Mouse (Mus musculus): ENCODE measurements at regions not wholly inside any gene's neighbourhood (a gene's known extent, or its start where the extent isn't known, plus 50 kb on each side); places are given as distances from the start of the nearest gene placed in this dataset.

DNA sequence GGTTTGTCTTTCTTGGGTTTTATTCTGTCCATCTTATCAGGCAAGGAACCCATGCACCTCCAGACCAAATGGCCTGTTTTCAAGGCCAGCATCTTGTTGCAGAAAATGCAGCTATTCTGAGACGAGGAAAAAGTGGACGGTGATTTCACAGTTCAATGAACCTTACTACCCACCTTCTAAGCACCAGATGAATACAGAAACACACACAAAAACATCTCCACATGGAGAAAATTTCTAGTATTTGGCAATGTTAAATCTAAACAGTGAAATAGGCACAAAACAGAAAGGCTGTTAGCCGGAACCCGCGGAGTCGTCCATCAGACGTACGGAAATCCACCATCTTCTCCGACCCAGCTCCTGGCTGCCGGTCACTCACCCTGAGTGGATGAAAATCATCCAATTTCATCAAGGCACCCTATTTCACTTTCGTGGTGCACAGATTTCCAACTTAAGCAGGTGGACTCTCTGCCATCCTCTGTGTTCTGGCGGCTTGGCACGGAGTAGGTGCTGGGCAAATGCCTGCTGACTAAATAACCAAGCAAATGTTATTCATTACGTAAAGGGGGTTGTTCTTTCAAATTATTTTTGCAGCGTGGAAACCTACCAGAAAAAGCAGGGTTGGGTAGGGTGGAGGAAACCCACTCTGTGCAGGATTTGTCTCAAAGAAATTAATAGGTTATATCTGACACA, 66.1 kb upstream of the Cpsf6 start:
- Histone ChIP-seq H3K36me3 (ENCODE audit: control insufficient read depth, insufficient read depth, low read length) (no peaks in the 10 kb centered on the region), H3K27ac (ENCODE audit: low read length) (no peak overlapping the region), H3K9ac (ENCODE audit: low read length) (no peak overlapping the region), H3K4me1 (replicated peaks; ENCODE audit: control insufficient read depth, insufficient read depth, low read length) (no peaks in the 10 kb centered on the region), H3K4me3 (ENCODE audit: low read length) (no peak overlapping the region), H3K4me2 (ENCODE audit: low read depth, low read length) (no peak overlapping the region), H3K9me3 (ENCODE audit: control insufficient read depth, low read length) (no peaks in the 10 kb centered on the region), H3K27me3 (ENCODE audit: control insufficient read depth, insufficient read depth, low read depth, low read length) (no peaks in the 10 kb centered on the region)
- 86% methylated on average over 15 of the region's 15 CpGs for WGBS
- ATAC-seq (ENCODE audit: low read depth): no peak

GRCm38 (mm10) chr10:117445181-117445790, 65.5 kb upstream of the Cpsf6 start:
- no peaks in the 10 kb centered on the region for H3K27me3 ChIP-seq (ENCODE audit: control insufficient read depth, insufficient read depth, low read depth, low read length)
- no peaks in the 10 kb centered on the region for H3K9me3 ChIP-seq (ENCODE audit: control insufficient read depth, low read length)
- ATAC-seq (ENCODE audit: low read depth): no peak
- WGBS: 34% methylated on average over 6 of the region's 6 CpGs
- H3K36me3 ChIP-seq (ENCODE audit: control insufficient read depth, insufficient read depth, low read length): no peaks in the 10 kb centered on the region
- H3K9ac ChIP-seq (ENCODE audit: low read length): no peak overlapping the region
- H3K4me3 ChIP-seq (ENCODE audit: low read length): no peak overlapping the region
- no peaks in the 10 kb centered on the region for H3K4me1 ChIP-seq (replicated peaks; ENCODE audit: control insufficient read depth, insufficient read depth, low read length)
- H3K27ac ChIP-seq (ENCODE audit: low read length): no peak overlapping the region
- H3K4me2 ChIP-seq (ENCODE audit: low read depth, low read length): no peak overlapping the region

GRCm38 (mm10) chr10:117444761-117445160, 64.9 kb upstream of the Cpsf6 start:
- Histone ChIP-seq H3K9ac (ENCODE audit: low read length) (no peak overlapping the region), H3K4me3 (ENCODE audit: low read length) (no peak overlapping the region), H3K4me2 (ENCODE audit: low read depth, low read length) (no peak overlapping the region), H3K27me3 (ENCODE audit: control insufficient read depth, insufficient read depth, low read depth, low read length) (no peaks in the 10 kb centered on the region), H3K9me3 (ENCODE audit: control insufficient read depth, low read length) (no peaks in the 10 kb centered on the region), H3K27ac (ENCODE audit: low read length) (no peak overlapping the region), H3K4me1 (replicated peaks; ENCODE audit: control insufficient read depth, insufficient read depth, low read length) (no peaks in the 10 kb centered on the region), H3K36me3 (ENCODE audit: control insufficient read depth, insufficient read depth, low read length) (no peaks in the 10 kb centered on the region)
- WGBS: 65% methylated on average over 10 of the region's 10 CpGs
- no peak for ATAC-seq (ENCODE audit: low read depth)

GRCm38 (mm10) chr10:117443426-117444350, 63.9 kb upstream of the Cpsf6 start:
- Histone ChIP-seq H3K27me3 (ENCODE audit: control insufficient read depth, insufficient read depth, low read depth, low read length) (no peaks in the 10 kb centered on the region), H3K4me3 (ENCODE audit: low read length) (no peak overlapping the region), H3K4me2 (ENCODE audit: low read depth, low read length) (no peak overlapping the region), H3K9me3 (ENCODE audit: control insufficient read depth, low read length) (no peaks in the 10 kb centered on the region), H3K36me3 (ENCODE audit: control insufficient read depth, insufficient read depth, low read length) (no peaks in the 10 kb centered on the region), H3K27ac (ENCODE audit: low read length) (no peak overlapping the region), H3K4me1 (replicated peaks; ENCODE audit: control insufficient read depth, insufficient read depth, low read length) (no peaks in the 10 kb centered on the region), H3K9ac (ENCODE audit: low read length) (no peak overlapping the region)
- WGBS: 89% methylated on average over 4 of the region's 4 CpGs
- ATAC-seq (ENCODE audit: low read depth): no peak

DNA sequence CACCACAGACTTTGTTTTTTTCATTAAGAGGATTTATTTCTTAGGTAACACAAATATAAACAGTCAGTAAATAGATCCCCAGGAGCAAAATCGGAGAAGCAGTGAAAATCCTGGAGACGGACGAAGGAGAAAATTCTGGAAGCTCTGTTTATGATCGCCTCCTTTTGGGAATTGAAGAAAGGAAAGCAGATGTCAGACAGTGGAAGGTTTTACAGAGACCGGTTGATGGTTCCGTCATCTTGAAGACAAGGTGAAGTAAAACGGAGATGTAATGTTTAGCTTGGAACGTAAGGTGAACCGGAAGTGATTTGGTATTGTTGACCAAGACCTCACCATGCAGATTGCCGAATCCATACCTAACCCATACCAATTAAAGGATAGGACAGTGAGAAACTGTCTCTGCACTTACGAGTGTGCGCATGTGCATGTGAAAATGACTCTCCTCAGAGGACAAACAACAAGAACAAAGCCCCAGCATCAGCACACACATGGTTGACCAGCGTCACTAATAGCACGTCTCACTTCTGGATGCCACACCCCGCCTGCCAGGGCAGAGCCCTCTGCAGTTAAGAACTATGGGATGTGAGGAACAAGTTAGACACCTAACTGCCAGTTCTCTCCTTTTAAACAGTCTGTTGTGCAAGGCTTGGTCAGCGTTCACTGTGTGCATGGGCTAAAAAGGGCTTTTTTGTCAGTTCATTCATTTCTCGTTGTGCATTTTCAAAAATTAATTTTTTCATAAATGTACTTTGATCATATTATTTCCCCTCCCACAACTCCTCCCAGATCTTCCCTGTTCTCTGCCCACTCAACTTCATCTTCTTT, 62.4 kb upstream of the Cpsf6 start:
- Histone ChIP-seq H3K4me3 (ENCODE audit: low read length) (no peak overlapping the region), H3K9ac (ENCODE audit: low read length) (no peak overlapping the region), H3K4me2 (ENCODE audit: low read depth, low read length) (no peak overlapping the region), H3K4me1 (replicated peaks; ENCODE audit: control insufficient read depth, insufficient read depth, low read length) (no peaks in the 10 kb centered on the region), H3K36me3 (ENCODE audit: control insufficient read depth, insufficient read depth, low read length) (no peaks in the 10 kb centered on the region), H3K27me3 (ENCODE audit: control insufficient read depth, insufficient read depth, low read depth, low read length) (no peaks in the 10 kb centered on the region), H3K9me3 (ENCODE audit: control insufficient read depth, low read length) (no peaks in the 10 kb centered on the region), H3K27ac (ENCODE audit: low read length) (no peak overlapping the region)
- 85% methylated on average over 17 of the region's 17 CpGs for WGBS
- ATAC-seq (ENCODE audit: low read depth): no peak

- no peak for ATAC-seq (ENCODE audit: low read depth)
- H3K4me2 ChIP-seq (ENCODE audit: low read depth, low read length): 0 out of 2 replicates have a peak overlapping the region, but pooled peaks have one; percentile 25
Observed at GRCm38 (mm10) chr10:117441121-117441978, 61.5 kb upstream of the Cpsf6 start.

GRCm38 (mm10) chr10:117440225-117440976, 60.6 kb upstream of the Cpsf6 start:
- no peaks in the 10 kb centered on the region for H3K36me3 ChIP-seq (ENCODE audit: control insufficient read depth, insufficient read depth, low read length)
- H3K4me2 ChIP-seq (ENCODE audit: low read depth, low read length): no peak overlapping the region
- H3K27ac ChIP-seq (ENCODE audit: low read length): no peak overlapping the region
- H3K27me3 ChIP-seq (ENCODE audit: control insufficient read depth, insufficient read depth, low read depth, low read length): no peaks in the 10 kb centered on the region
- no peak overlapping the region for H3K9ac ChIP-seq (ENCODE audit: low read length)
- H3K4me1 ChIP-seq (replicated peaks; ENCODE audit: control insufficient read depth, insufficient read depth, low read length): no peaks in the 10 kb centered on the region
- H3K9me3 ChIP-seq (ENCODE audit: control insufficient read depth, low read length): no peaks in the 10 kb centered on the region
- no peak overlapping the region for H3K4me3 ChIP-seq (ENCODE audit: low read length)
- WGBS: 85% methylated on average over 9 of the region's 9 CpGs
- no peak for ATAC-seq (ENCODE audit: low read depth)

More at GRCm38 (mm10) chr10:117441121-117441978, 61.5 kb upstream of the Cpsf6 start:
- 46% methylated on average over 24 of the region's 24 CpGs for WGBS
- H3K27ac ChIP-seq (ENCODE audit: low read length): no peak overlapping the region
- no peaks in the 10 kb centered on the region for H3K36me3 ChIP-seq (ENCODE audit: control insufficient read depth, insufficient read depth, low read length)
- no peak overlapping the region for H3K4me3 ChIP-seq (ENCODE audit: low read length)
- no peaks in the 10 kb centered on the region for H3K9me3 ChIP-seq (ENCODE audit: control insufficient read depth, low read length)
- H3K27me3 ChIP-seq (ENCODE audit: control insufficient read depth, insufficient read depth, low read depth, low read length): no peaks in the 10 kb centered on the region
- H3K4me1 ChIP-seq (replicated peaks; ENCODE audit: control insufficient read depth, insufficient read depth, low read length): no peaks in the 10 kb centered on the region
- H3K9ac ChIP-seq (ENCODE audit: low read length): no peak overlapping the region

Data from lung, embryonic 16.5 days (tissue).